Mouse (Mus musculus) urinary bladder, postnatal 4 days (tissue): ENCODE data around the gene Cd300lf.

Experiments used
- DNase-seq, 2 experiments: peaks; one replicate each; pipeline ENCODE4 v3.0.0; 2021 to 2022; ENCODE audit warnings: low spot score in 2 of 2

Gene Cd300lf

DNA sequence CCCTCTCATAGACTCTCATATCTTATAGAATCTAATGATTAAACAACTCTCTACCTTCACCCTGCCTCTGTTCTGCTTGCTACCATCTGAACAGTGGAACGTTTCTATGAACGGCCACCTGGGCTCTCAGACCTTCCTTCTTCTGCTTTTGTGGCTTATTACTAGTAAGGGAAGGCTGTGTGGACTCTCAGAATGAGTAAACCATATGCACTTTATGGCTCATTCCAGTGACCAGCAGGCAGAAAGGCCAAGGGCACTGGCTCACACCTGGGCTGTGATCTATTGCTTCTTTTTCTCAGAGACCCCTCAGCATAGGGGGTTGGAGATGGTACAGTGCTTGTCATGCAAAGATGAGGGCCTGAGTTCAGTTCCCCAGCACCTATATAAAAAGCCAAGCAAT lies 27.2 kb downstream of the Cd300lf start:
- DNase-seq = no peak

GRCm38 (mm10) chr11:115104769-115105563 lies 28.8 kb downstream of the Cd300lf start:
- DNase-seq = no peak

- no peak for DNase-seq
Observed at GRCm38 (mm10) chr11:115103470-115104413, 30.1 kb downstream of the Cd300lf start.

- no peak for DNase-seq
Observed at GRCm38 (mm10) chr11:115102116-115102515, 31.7 kb downstream of the Cd300lf start.

- DNase-seq = no peak
Observed at GRCm38 (mm10) chr11:115101615-115102051, 32.2 kb downstream of the Cd300lf start.

DNA sequence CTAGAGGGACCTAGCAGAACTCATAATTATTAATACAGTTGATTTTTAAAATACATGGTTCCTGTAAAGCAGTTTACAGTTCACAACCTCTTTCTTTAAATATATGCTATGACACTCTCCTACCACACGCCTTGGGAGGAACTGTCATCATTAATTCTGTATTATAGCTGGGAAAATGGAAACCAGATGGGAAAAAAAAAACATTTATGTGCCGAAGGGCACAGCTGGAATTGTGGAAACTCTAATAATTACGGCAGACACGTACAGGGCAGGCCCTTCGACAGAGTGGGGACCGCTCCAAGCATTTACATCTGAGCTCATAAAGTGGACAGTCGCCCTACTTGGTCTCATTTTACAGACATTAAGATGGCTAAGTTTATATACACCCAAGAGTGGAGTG lies 33.1 kb downstream of the Cd300lf start:
- no peak for DNase-seq

DNA sequence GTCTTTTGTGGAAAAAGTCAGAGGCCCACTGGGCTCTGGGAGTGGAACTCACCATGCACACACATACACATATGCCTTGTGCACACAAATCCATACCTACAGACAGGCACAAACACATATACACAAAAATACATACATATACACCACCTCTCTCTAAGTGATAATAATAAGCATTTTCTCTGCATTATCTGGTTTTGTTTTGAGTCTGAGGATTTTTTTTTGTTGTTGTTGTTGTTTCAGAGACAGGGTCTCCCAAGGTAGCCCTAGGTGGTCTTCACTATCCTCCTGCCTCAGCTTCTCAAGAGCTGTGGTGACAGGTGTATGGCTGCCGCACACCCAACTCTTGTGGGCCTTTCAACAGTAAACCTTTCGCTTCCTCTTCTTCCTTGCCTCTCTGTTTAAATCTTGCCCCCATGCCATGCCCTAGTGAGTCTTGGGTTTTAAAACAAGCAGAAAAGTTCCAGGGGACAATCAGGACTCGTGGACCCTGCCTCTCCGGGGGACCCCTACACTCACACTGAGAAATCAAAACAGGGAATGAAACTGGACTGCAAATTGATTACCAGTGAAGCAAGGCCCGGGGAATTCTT lies 33.7 kb downstream of the Cd300lf start:
- DNase-seq = no peak

DNA sequence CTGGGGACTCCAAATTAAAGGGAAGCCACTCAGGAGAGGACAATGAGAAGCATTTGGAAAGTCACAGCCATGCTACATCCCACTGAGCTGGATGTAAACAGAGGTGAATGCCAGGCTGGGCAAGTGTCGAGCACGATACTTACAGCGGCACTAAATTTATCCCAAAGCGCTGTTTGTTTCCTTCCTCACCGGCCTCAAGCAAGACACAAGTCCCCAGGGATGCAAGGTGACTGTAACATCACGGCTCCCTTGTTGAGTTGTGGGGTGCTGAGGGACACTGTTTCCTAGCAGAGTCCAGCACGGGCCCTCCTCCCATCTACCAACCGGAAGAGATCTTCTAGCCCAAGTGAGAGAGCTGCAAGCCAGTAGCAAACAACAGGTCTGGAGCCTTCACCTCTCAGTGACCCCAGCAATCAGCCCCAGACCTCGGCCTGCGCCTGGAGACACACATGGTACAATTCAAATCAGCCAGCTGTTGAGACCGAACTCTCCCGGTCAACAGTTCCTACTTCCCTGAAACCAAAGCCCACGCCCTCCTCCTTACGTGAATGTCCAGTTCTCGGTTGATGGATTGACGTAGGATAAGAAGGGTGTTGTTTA lies 34.5 kb downstream of the Cd300lf start:
- DNase-seq = no peak

GRCm38 (mm10) chr11:115098203-115098932 lies 35.4 kb downstream of the Cd300lf start:
- DNase-seq = no peak

DNA sequence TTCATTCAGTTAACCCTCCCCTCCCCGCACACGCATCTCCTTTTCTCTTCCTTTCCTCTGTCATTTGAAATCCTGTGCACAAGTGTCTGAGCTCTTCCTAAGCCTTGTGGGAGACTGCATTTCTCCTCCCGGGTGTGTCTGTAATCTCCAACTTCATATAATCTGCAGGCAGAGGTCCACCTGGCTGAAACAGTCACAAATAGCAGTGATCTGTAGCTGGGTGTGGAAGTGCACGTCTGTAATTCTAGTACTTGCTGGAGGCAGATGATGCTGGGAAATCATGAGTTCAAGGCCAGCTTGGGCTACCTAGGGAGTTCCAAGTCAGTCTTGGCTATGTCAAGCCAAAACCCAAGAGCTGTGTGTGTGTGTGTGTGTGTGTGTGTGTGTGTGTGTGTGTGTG lies 41.7 kb downstream of the Cd300lf start:
- no peak for DNase-seq

- DNase-seq = no peak
Observed at GRCm38 (mm10) chr11:115091362-115091901, 42.4 kb downstream of the Cd300lf start, which contains the start of gene Rab37. TSS of gene Rab37 (plus strand) at chr11:115091431.

- DNase-seq = no peak
Observed at GRCm38 (mm10) chr11:115089853-115090252, 43.9 kb downstream of the Cd300lf start.

- DNase-seq = no peak
Observed at GRCm38 (mm10) chr11:115086213-115086612, 47.6 kb downstream of the Cd300lf start.

DNA sequence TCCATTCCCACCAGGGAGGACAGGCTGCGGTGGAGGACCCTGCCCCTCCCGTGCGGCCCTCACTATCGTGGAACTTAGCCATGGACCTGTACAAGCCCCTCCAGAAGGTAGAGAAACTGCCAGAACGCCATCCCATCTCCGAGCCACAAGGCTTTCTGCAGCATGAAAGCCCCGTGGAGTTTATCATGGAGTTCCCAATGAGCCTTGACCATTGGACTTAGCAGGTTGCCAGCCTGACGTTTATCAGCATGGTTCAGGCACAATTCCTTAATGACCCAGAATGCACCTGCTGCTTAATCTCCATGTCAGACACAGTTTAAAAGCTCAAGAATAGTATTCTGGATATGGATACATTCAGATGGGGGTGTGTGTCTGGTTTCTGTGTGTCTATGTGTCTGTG lies 48.7 kb downstream of the Cd300lf start:
- no peak for DNase-seq

DNA sequence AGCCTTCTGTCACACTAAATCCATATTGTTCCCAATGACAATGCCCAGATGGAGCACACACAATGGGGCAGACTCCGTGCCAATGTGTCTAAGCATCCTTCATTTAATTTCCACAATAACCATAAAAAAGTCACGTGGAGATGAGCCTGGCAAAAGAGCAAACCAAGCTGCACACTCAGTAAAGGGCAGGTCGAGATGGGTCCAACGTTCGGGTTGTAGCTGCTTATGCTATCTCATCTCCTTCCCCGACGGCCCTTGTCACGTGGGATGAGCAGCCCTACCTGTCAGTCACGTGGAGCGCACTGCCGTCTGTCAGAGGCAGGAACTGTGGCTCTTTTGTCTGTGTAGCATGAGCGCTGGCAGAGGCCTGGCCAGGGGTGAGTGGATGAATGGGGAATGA lies 49.2 kb downstream of the Cd300lf start:
- DNase-seq = no peak

DNA sequence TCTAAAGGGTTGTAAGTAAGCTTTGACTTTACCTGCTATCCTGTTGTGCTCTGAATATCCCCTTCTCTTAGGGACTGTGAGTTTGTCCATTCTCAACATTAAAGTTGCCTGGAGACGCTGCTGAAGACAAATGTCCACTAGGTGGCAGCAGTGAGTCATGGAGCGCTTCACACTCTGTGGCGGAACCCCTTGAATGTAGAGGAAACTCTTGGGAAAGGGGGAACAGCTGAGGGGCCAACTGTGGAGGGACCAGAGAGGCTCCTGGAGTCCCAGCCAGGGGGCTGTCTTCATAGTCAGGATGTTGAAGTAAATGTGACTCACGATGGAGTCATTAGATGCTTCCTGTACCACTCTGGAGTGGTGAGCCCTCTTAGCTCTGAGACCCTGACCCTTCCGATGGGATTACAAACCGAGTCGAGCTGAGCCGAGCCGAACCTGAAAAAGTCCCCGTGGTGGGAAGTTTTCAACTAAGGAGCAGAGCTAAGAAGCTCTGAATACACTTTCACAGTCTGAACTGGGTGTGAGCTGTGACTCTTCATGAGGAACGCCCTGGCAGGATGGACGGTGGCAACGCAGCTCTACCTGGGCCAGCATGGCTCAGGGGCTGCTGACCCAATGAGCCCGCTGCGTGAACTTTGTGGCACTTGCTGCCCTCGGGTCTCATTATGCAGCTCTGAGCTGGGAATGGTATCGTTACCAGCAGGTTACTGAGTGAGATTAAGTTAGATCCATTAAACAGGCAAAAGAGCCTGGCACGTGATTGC lies 50.2 kb downstream of the Cd300lf start:
- peak; percentile 26 to 77 for DNase-seq

GRCm38 (mm10) chr11:115082196-115082595 lies 51.6 kb downstream of the Cd300lf start:
- no peak for DNase-seq

- DNase-seq = no peak
Observed at GRCm38 (mm10) chr11:115081373-115081772, 52.4 kb downstream of the Cd300lf start.

GRCm38 (mm10) chr11:115080886-115081285 lies 52.9 kb downstream of the Cd300lf start:
- no peak for DNase-seq

- DNase-seq = no peak
Observed at GRCm38 (mm10) chr11:115078680-115079079, 55.1 kb downstream of the Cd300lf start.
